Mouse (Mus musculus) MEL (cell line): ENCODE measurements at regions not wholly inside any gene's neighbourhood (a gene's known extent, or its start where the extent isn't known, plus 50 kb on each side); places are given as distances from the start of the nearest gene placed in this dataset.

ENCODE experiments used
- DNase-seq: peaks from one replicate; pipeline ENCODE4 v3.0.0; 2011; ENCODE audit warnings: low read depth, low spot score
- H3K27ac ChIP-seq: 2 replicates; pipeline ENCODE4 v1.5.1; 2012; ENCODE audit warnings: low read depth, mild to moderate bottlenecking, control low read depth, low read length, moderate library complexity; ENCODE audit not compliant: control insufficient read depth
- H3K27me3 ChIP-seq, 2 experiments: fragments of 150-350 bp in 1 of 2; sonication (generic) in 1 of 2; 2 replicates each; pipeline ENCODE4 v1.6.1; 2012; ENCODE audit warnings: low read length in 2 of 2, mild to moderate bottlenecking in 2 of 2, improper control_type of control experiment in 1 of 2, moderate library complexity in 1 of 2; ENCODE audit not compliant: insufficient read depth in 2 of 2, control insufficient read depth in 1 of 2
- H3K36me3 ChIP-seq, 2 experiments: 2 replicates each; pipeline ENCODE4 v1.6.1; 2012 to 2014; ENCODE audit warnings: low read length in 2 of 2, improper control_type of control experiment in 1 of 2, inconsistent platforms in 1 of 2, mild to moderate bottlenecking in 1 of 2; ENCODE audit not compliant: insufficient read depth in 2 of 2, control insufficient read depth in 1 of 2
- H3K4me1 ChIP-seq, 2 experiments: fragments of 150-350 bp in 1 of 2; sonication (generic) in 1 of 2; 2 replicates each; pipeline ENCODE4 v1.6.1; 2012; ENCODE audit warnings: low read length in 2 of 2, improper control_type of control experiment in 1 of 2, mild to moderate bottlenecking in 1 of 2; ENCODE audit not compliant: insufficient read depth in 2 of 2, control insufficient read depth in 1 of 2
- H3K4me3 ChIP-seq, 2 experiments: fragments of 150-350 bp in 1 of 2; sonication (generic) in 1 of 2; 2 replicates each; pipeline ENCODE4 v1.5.1; 2012; ENCODE audit warnings: low read depth in 2 of 2, low read length in 2 of 2, mild to moderate bottlenecking in 2 of 2, moderate library complexity in 2 of 2, control low read depth in 1 of 2, improper control_type of control experiment in 1 of 2; ENCODE audit not compliant: control insufficient read depth in 1 of 2, insufficient read depth in 1 of 2
- H3K79me2 ChIP-seq: 2 replicates; pipeline ENCODE4 v1.6.1; 2012; ENCODE audit warnings: mild to moderate bottlenecking, low read length, moderate library complexity; ENCODE audit not compliant: control insufficient read depth, poor library complexity, insufficient read depth
- H3K9ac ChIP-seq: 2 replicates; pipeline ENCODE4 v1.6.1; 2012; ENCODE audit warnings: low read depth, mild to moderate bottlenecking, control low read depth, low read length, moderate library complexity; ENCODE audit not compliant: control insufficient read depth, poor library complexity, severe bottlenecking
- H3K9me3 ChIP-seq: fragments of 150-350 bp; sonication (generic); replicated peaks from 2 replicates; pipeline ENCODE4 v1.6.1; 2012; ENCODE audit warnings: mild to moderate bottlenecking, low read length, improper control_type of control experiment, moderate library complexity; ENCODE audit not compliant: insufficient read depth
- BHLHE40 ChIP-seq: IDR thresholded peaks from 2 replicates; pipeline ENCODE4 v1.6.1; 2012; ENCODE audit warnings: low read depth, mild to moderate bottlenecking, inconsistent platforms, low read length, improper control_type of control experiment, borderline replicate concordance
- CHD1 ChIP-seq: IDR thresholded peaks from 2 replicates; pipeline ENCODE4 v1.6.1; 2012; ENCODE audit warnings: low read depth, mild to moderate bottlenecking, inconsistent platforms, low read length, improper control_type of control experiment
- CHD2 ChIP-seq: IDR thresholded peaks from 2 replicates; pipeline ENCODE4 v1.6.1; 2011; ENCODE audit warnings: low read length, improper control_type of control experiment
- E2F4 ChIP-seq: IDR thresholded peaks from 2 replicates; pipeline ENCODE4 v1.6.1; 2011; ENCODE audit warnings: low read depth, low read length, improper control_type of control experiment, borderline replicate concordance
- ELF1 ChIP-seq: IDR thresholded peaks from 2 replicates; pipeline ENCODE4 v1.6.1; 2014; ENCODE audit warnings: low read depth, mild to moderate bottlenecking, inconsistent platforms, low read length, improper control_type of control experiment, moderate library complexity
- EP300 ChIP-seq, 2 experiments: IDR thresholded peaks; 2 replicates each; pipeline ENCODE4 v1.6.1; 2011; ENCODE audit warnings: improper control_type of control experiment in 2 of 2, low read length in 2 of 2, low read depth in 1 of 2, mild to moderate bottlenecking in 1 of 2
- ETS1 ChIP-seq: IDR thresholded peaks from 2 replicates; pipeline ENCODE4 v1.6.1; 2012; ENCODE audit warnings: low read depth, mild to moderate bottlenecking, inconsistent platforms, low read length, improper control_type of control experiment, moderate library complexity
- GABPA ChIP-seq: IDR thresholded peaks from 2 replicates; pipeline ENCODE4 v1.6.1; 2012; ENCODE audit warnings: low read depth, mild to moderate bottlenecking, inconsistent platforms, low read length, improper control_type of control experiment, moderate library complexity
- GATA1 ChIP-seq: IDR thresholded peaks from 2 replicates; pipeline ENCODE4 v1.6.1; 2011; ENCODE audit warnings: low read depth, low read length, improper control_type of control experiment
- HCFC1 ChIP-seq: IDR thresholded peaks from 2 replicates; pipeline ENCODE4 v1.6.1; 2012; ENCODE audit warnings: low read depth, mild to moderate bottlenecking, inconsistent platforms, low read length, improper control_type of control experiment, moderate library complexity
- JUND ChIP-seq: IDR thresholded peaks from 2 replicates; pipeline ENCODE4 v1.6.1; 2011; ENCODE audit warnings: low read depth, mild to moderate bottlenecking, improper control_type of control experiment, low read length
- KAT2A ChIP-seq: conservative IDR thresholded peaks from 2 replicates; pipeline ENCODE4 v1.6.1; 2012; ENCODE audit warnings: low read depth, low read length, improper control_type of control experiment, inconsistent platforms
- MAFK ChIP-seq: IDR thresholded peaks from 2 replicates; pipeline ENCODE4 v1.6.1; 2011; ENCODE audit warnings: low read depth, mild to moderate bottlenecking, low read length, improper control_type of control experiment, borderline replicate concordance
- MEF2A ChIP-seq: IDR thresholded peaks from 2 replicates; pipeline ENCODE4 v1.6.1; 2014; ENCODE audit warnings: low read depth, mild to moderate bottlenecking, inconsistent platforms, low read length, improper control_type of control experiment; ENCODE audit not compliant: poor library complexity, insufficient replicate concordance, severe bottlenecking; ENCODE audit errors: extremely low read depth
- MYB ChIP-seq: IDR thresholded peaks from 2 replicates; pipeline ENCODE4 v1.6.1; 2011; ENCODE audit warnings: mild to moderate bottlenecking, low read depth, low read length, improper control_type of control experiment
- MYC ChIP-seq: IDR thresholded peaks from 2 replicates; pipeline ENCODE4 v1.6.1; 2011; ENCODE audit warnings: low read depth, mild to moderate bottlenecking, low read length, improper control_type of control experiment, moderate library complexity
- NRF1 ChIP-seq: IDR thresholded peaks from 2 replicates; pipeline ENCODE4 v1.6.1; 2014; ENCODE audit warnings: low read depth, mild to moderate bottlenecking, inconsistent platforms, low read length, improper control_type of control experiment, moderate library complexity; ENCODE audit not compliant: poor library complexity, insufficient read depth, severe bottlenecking
- POLR2A ChIP-seq, 2 experiments: IDR thresholded peaks; 2 replicates each; pipeline ENCODE4 v1.6.1; 2011 to 2012; ENCODE audit warnings: low read length in 2 of 2, mild to moderate bottlenecking in 2 of 2, control low read depth in 1 of 2, improper control_type of control experiment in 1 of 2, low read depth in 1 of 2, moderate library complexity in 1 of 2; ENCODE audit not compliant: control insufficient read depth in 1 of 2, insufficient read depth in 1 of 2, poor library complexity in 1 of 2
- POLR2AphosphoS2 ChIP-seq: IDR thresholded peaks from 2 replicates; pipeline ENCODE4 v1.6.1; 2011; ENCODE audit warnings: low read length, improper control_type of control experiment
- POLR2AphosphoS5 ChIP-seq: IDR thresholded peaks from 2 replicates; pipeline ENCODE4 v1.6.1; 2012; ENCODE audit warnings: low read depth, borderline replicate concordance, mild to moderate bottlenecking, inconsistent platforms, low read length, moderate library complexity, mixed read lengths
- RAD21 ChIP-seq: IDR thresholded peaks from 2 replicates; pipeline ENCODE4 v1.6.1; 2011; ENCODE audit warnings: mild to moderate bottlenecking, low read depth, low read length, improper control_type of control experiment
- SIN3A ChIP-seq: IDR thresholded peaks from 2 replicates; pipeline ENCODE4 v1.6.1; 2012; ENCODE audit warnings: low read length, improper control_type of control experiment, inconsistent platforms
- TAL1 ChIP-seq: IDR thresholded peaks from 2 replicates; pipeline ENCODE4 v1.6.1; 2012; ENCODE audit warnings: mild to moderate bottlenecking, inconsistent platforms, low read length, moderate library complexity, mixed read lengths
- UBTF ChIP-seq: IDR thresholded peaks from 2 replicates; pipeline ENCODE4 v1.6.1; 2012; ENCODE audit warnings: low read depth, mild to moderate bottlenecking, inconsistent platforms, low read length, improper control_type of control experiment, moderate library complexity, borderline replicate concordance; ENCODE audit not compliant: insufficient read depth
- USF1 ChIP-seq: IDR thresholded peaks from 2 replicates; pipeline ENCODE4 v1.6.1; 2014; ENCODE audit warnings: low read depth, mild to moderate bottlenecking, inconsistent platforms, low read length, improper control_type of control experiment, moderate library complexity
- USF2 ChIP-seq, 2 experiments: IDR thresholded peaks; 2 replicates each; pipeline ENCODE4 v1.6.1; 2011 to 2012; ENCODE audit warnings: improper control_type of control experiment in 2 of 2, low read length in 2 of 2, borderline replicate concordance in 1 of 2, inconsistent platforms in 1 of 2, low read depth in 1 of 2, mild to moderate bottlenecking in 1 of 2; ENCODE audit not compliant: insufficient read depth in 1 of 2

GRCm38 (mm10) chr17:67569865-67570264 is 62.7 kb downstream of the Lrrc30 start:
- Histone ChIP-seq H3K9me3 (no peaks in the 10 kb centered on the region), H3K79me2 (no peaks in the 10 kb centered on the region)
- no peak for TF ChIP-seq POLR2A (IDR thresholded peaks at IDR 0.05; ENCODE audit: control insufficient read depth in 1 of 2, insufficient read depth in 1 of 2, low read depth in 1 of 2, low read length in 2 of 2, poor library complexity in 1 of 2)
- no peak for TF ChIP-seq MYB
- no peak for TF ChIP-seq JUND
- no peak for TF ChIP-seq GATA1
- TF ChIP-seq EP300 (IDR thresholded peaks at IDR 0.05; ENCODE audit: low read depth in 1 of 2, low read length in 2 of 2): no peak
- no peak for TF ChIP-seq MAFK
- TF ChIP-seq, all 39 proteins: peak for 0
- Histone ChIP-seq H3K9ac (no peak overlapping the region), H3K36me3 (no peaks in the 10 kb centered on the region), H3K27ac (no peak overlapping the region), H3K4me3 (no peak overlapping the region), H3K4me1 (no peaks in the 10 kb centered on the region), H3K27me3 (no peaks in the 10 kb centered on the region)
- DNase-seq: no peak

DNA sequence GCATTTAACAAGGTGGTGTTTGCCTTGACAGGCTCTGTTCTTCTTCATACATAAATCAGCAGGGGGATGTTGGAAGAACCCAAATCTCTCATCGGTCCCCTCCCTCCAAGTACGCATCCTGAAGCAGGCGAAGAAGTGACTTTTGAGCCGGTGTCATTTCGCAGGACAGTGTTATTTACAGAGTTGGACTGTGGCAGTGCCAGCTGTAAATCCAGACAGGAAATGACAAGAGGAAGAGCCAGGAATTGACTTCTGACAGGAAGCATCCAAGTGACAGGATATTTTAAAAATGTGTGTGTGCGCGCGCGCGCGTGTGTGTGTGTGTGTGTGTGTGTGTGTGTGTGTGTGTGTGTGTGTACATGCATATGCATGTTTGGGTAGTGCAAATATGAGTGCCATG is 66.3 kb downstream of the Lrrc30 start:
- H3K9ac ChIP-seq: no peak overlapping the region
- no peaks in the 10 kb centered on the region for H3K9me3 ChIP-seq
- no peaks in the 10 kb centered on the region for H3K79me2 ChIP-seq
- H3K36me3 ChIP-seq: no peaks in the 10 kb centered on the region
- no peak overlapping the region for H3K27ac ChIP-seq
- H3K4me1 ChIP-seq: no peaks in the 10 kb centered on the region
- H3K27me3 ChIP-seq: no peaks in the 10 kb centered on the region
- TF ChIP-seq MYB: no peak
- TF ChIP-seq KAT2A: no peak
- TF ChIP-seq SIN3A: no peak
- no peak for TF ChIP-seq GABPA
- TF ChIP-seq CHD2: no peak
- no peak for TF ChIP-seq ETS1
- TF ChIP-seq BHLHE40: no peak
- no peak for TF ChIP-seq MEF2A
- no peak for TF ChIP-seq RAD21
- no peak for TF ChIP-seq JUND
- no peak for TF ChIP-seq CHD1
- TF ChIP-seq MYC: no peak
- H3K4me3 ChIP-seq: no peak overlapping the region
- DNase-seq: no peak

- H3K36me3 ChIP-seq: no peaks in the 10 kb centered on the region
- no peak for DNase-seq
- no peaks in the 10 kb centered on the region for H3K4me1 ChIP-seq
- H3K9me3 ChIP-seq: no peaks in the 10 kb centered on the region
- no peak overlapping the region for H3K4me3 ChIP-seq
- H3K27me3 ChIP-seq: no peaks in the 10 kb centered on the region
- H3K9ac ChIP-seq: no peak overlapping the region
- H3K79me2 ChIP-seq: no peaks in the 10 kb centered on the region
- H3K27ac ChIP-seq: no peak overlapping the region
- TF ChIP-seq HCFC1 (no peak), POLR2A (IDR thresholded peaks at IDR 0.05; ENCODE audit: control insufficient read depth in 1 of 2, insufficient read depth in 1 of 2, low read depth in 1 of 2, low read length in 2 of 2, poor library complexity in 1 of 2) (no peak), POLR2AphosphoS5 (no peak), POLR2AphosphoS2 (no peak), CHD2 (no peak), KAT2A (no peak), E2F4 (no peak), ELF1 (no peak), USF1 (no peak), TAL1 (no peak), USF2 (IDR thresholded peaks at IDR 0.05; ENCODE audit: borderline replicate concordance in 1 of 2, insufficient read depth in 1 of 2, low read depth in 1 of 2, low read length in 2 of 2) (no peak), UBTF (no peak), EP300 (IDR thresholded peaks at IDR 0.05; ENCODE audit: low read depth in 1 of 2, low read length in 2 of 2) (no peak), NRF1 (no peak), JUND (no peak), MYC (no peak)
Measured at GRCm38 (mm10) chr17:67565746-67566145, 66.8 kb downstream of the Lrrc30 start.
